Mouse (Mus musculus): ENCODE results near the gene Irf8. TPM values are rescaled to one million over a fixed set of nuclear protein-coding genes. Genes with fewer than 3 reads are reported as not detected.

The Irf8 gene
- polyA plus RNA-seq, 1 experiment, result not detected

- no peak for TF ChIP-seq GATA1 (IDR thresholded peaks at IDR 0.05; ENCODE audit: low read length)
These were observed 59.9 kb downstream of the Irf8 start for GRCm38 (mm10) chr8:120795944-120796635.

GRCm38 (mm10) chr8:120797019-120797727, 61.0 kb downstream of the Irf8 start:
- no peak for TF ChIP-seq GATA1 (IDR thresholded peaks at IDR 0.05; ENCODE audit: low read length)

GRCm38 (mm10) chr8:120800308-120800865, 64.2 kb downstream of the Irf8 start:
- TF ChIP-seq GATA1 (IDR thresholded peaks at IDR 0.05; ENCODE audit: low read length), result no peak

DNA sequence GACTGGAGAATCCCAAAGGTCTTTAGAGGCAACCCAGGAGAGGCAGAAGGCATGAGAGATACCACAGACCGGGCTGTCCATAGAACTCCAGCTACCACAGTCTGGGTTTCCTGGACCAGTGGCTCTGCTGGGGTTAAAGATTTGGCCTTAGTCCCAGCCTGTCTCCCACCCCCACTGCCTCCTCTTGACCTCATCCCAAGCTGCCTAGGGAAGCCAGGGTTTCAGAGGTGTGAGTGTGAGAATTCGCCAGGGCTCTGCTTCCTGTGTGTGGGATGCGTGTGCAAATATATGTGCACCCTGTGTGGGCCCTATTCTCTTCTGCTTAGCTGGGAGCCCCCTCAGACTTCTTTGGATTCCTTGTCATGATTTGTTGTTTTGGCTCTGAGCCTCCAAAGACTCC, 68.6 kb downstream of the Irf8 start:
- TF ChIP-seq GATA1 (IDR thresholded peaks at IDR 0.05; ENCODE audit: low read length), result no peak

Other genes starting within 250 kb of the Irf8 start
- 39.1 and 124 TPM in 2 replicates for gene Gins2, start 147.1 kb upstream of the Irf8 start, polyA plus RNA-seq (2012)
- 0.39 and 0.69 TPM in 2 replicates for gene 1190005I06Rik, start 88.7 kb upstream of the Irf8 start, polyA plus RNA-seq (2012)
- gene Gm27021, start 68.3 kb upstream of the Irf8 start, polyA plus RNA-seq (2012), result 2.2 and 3.0 TPM in 2 replicates
- 307 and 322 TPM in 2 replicates for gene Cox4i1, start 68.1 kb upstream of the Irf8 start, polyA plus RNA-seq (2012)
- 162 and 168 TPM in 2 replicates for gene Emc8, start 67.8 kb upstream of the Irf8 start, polyA plus RNA-seq (2012)